Mouse (Mus musculus) ES-Bruce4 (cell line): Measurements from ENCODE around the gene Ttll12.

Experiments used
- CTCF ChIP-seq: IDR thresholded peaks from one replicate; pipeline ENCODE4 v1.8.1; 2011; ENCODE audit warnings: low read depth, low read length
- POLR2A ChIP-seq: IDR thresholded peaks from one replicate; pipeline ENCODE4 v1.8.1; 2011; ENCODE audit warnings: low read length; ENCODE audit not compliant: insufficient read depth

GRCm38 (mm10) chr15:83535890-83536231, 59.1 kb downstream of the Ttll12 start:
- TF ChIP-seq CTCF (no peak), POLR2A (no peak)
